Mouse (Mus musculus): ENCODE results near the gene Gm20379. TPM values are rescaled to one million over a fixed set of nuclear protein-coding genes. Genes with fewer than 3 reads are reported as not detected.

Gene Gm20379
- polyA plus RNA-seq, 1 experiment from 2014 or later: 0.87 TPM

GRCm38 (mm10) chr13:92293883-92294282 is 11.9 kb upstream of the Gm20379 start:
- no peaks in the 10 kb centered on the region for H3K27me3 ChIP-seq (ENCODE audit: control insufficient read depth, insufficient read depth, low read length)
- WGBS: 87% methylated on average over 5 of the region's 5 CpGs
- H3K4me1 ChIP-seq (ENCODE audit: control insufficient read depth, insufficient read depth, low read length): no peaks in the 10 kb centered on the region
- DNase-seq (ENCODE audit: low spot score): no peak
- H3K4me3 ChIP-seq (ENCODE audit: low read depth, low read length): no peak overlapping the region
- no peaks in the 10 kb centered on the region for H3K9me3 ChIP-seq (replicated peaks; ENCODE audit: control insufficient read depth, low read length)
- no peaks in the 10 kb centered on the region for H3K36me3 ChIP-seq (replicated peaks; ENCODE audit: control insufficient read depth, insufficient read depth, low read depth, low read length)
- no peak overlapping the region for H3K27ac ChIP-seq (replicated peaks; ENCODE audit: low read depth, low read length)
- no peak for ATAC-seq (replicated peaks; ENCODE audit: insufficient number of reproducible peaks, low FRiP score, low TSS enrichment, low read depth)
- no peak overlapping the region for H3K9ac ChIP-seq (replicated peaks; ENCODE audit: low read length)
- no peak overlapping the region for H3K4me2 ChIP-seq (ENCODE audit: low read depth, low read length)

GRCm38 (mm10) chr13:92296490-92296889 is 9.3 kb upstream of the Gm20379 start:
- no peak for DNase-seq (ENCODE audit: low spot score)
- Histone ChIP-seq H3K9ac (replicated peaks; ENCODE audit: low read length) (no peak overlapping the region), H3K27me3 (ENCODE audit: control insufficient read depth, insufficient read depth, low read length) (no peaks in the 10 kb centered on the region), H3K27ac (replicated peaks; ENCODE audit: low read depth, low read length) (no peak overlapping the region), H3K9me3 (replicated peaks; ENCODE audit: control insufficient read depth, low read length) (no peaks in the 10 kb centered on the region), H3K36me3 (replicated peaks; ENCODE audit: control insufficient read depth, insufficient read depth, low read depth, low read length) (no peaks in the 10 kb centered on the region), H3K4me1 (ENCODE audit: control insufficient read depth, insufficient read depth, low read length) (no peaks in the 10 kb centered on the region), H3K4me2 (ENCODE audit: low read depth, low read length) (no peak overlapping the region), H3K4me3 (ENCODE audit: low read depth, low read length) (no peak overlapping the region)
- WGBS: 94% methylated on average over 4 of the region's 4 CpGs
- no peak for ATAC-seq (replicated peaks; ENCODE audit: insufficient number of reproducible peaks, low FRiP score, low TSS enrichment, low read depth)

- H3K27ac ChIP-seq (replicated peaks; ENCODE audit: low read depth, low read length): no peak overlapping the region
- H3K4me2 ChIP-seq (ENCODE audit: low read depth, low read length): no peak overlapping the region
- H3K4me3 ChIP-seq (ENCODE audit: low read depth, low read length): no peak overlapping the region
- no peaks in the 10 kb centered on the region for H3K4me1 ChIP-seq (ENCODE audit: control insufficient read depth, insufficient read depth, low read length)
- no peak for DNase-seq (ENCODE audit: low spot score)
- no peaks in the 10 kb centered on the region for H3K36me3 ChIP-seq (replicated peaks; ENCODE audit: control insufficient read depth, insufficient read depth, low read depth, low read length)
- H3K27me3 ChIP-seq (ENCODE audit: control insufficient read depth, insufficient read depth, low read length): no peaks in the 10 kb centered on the region
- no peak overlapping the region for H3K9ac ChIP-seq (replicated peaks; ENCODE audit: low read length)
- H3K9me3 ChIP-seq (replicated peaks; ENCODE audit: control insufficient read depth, low read length): no peaks in the 10 kb centered on the region
- ATAC-seq (replicated peaks; ENCODE audit: insufficient number of reproducible peaks, low FRiP score, low TSS enrichment, low read depth): no peak
- 92% methylated on average over 2 of the region's 2 CpGs for WGBS
Measured at GRCm38 (mm10) chr13:92297021-92297420, 8.8 kb upstream of the Gm20379 start.

- WGBS: 62% methylated on average over 1 of the region's 1 CpGs
- Histone ChIP-seq H3K36me3 (replicated peaks; ENCODE audit: control insufficient read depth, insufficient read depth, low read depth, low read length) (no peaks in the 10 kb centered on the region), H3K9me3 (replicated peaks; ENCODE audit: control insufficient read depth, low read length) (no peaks in the 10 kb centered on the region), H3K4me3 (ENCODE audit: low read depth, low read length) (no peak overlapping the region), H3K27ac (replicated peaks; ENCODE audit: low read depth, low read length) (no peak overlapping the region), H3K9ac (replicated peaks; ENCODE audit: low read length) (no peak overlapping the region), H3K4me1 (ENCODE audit: control insufficient read depth, insufficient read depth, low read length) (no peaks in the 10 kb centered on the region), H3K27me3 (ENCODE audit: control insufficient read depth, insufficient read depth, low read length) (no peaks in the 10 kb centered on the region), H3K4me2 (ENCODE audit: low read depth, low read length) (no peak overlapping the region)
- ATAC-seq (replicated peaks; ENCODE audit: insufficient number of reproducible peaks, low FRiP score, low TSS enrichment, low read depth) (no peak), DNase-seq (ENCODE audit: low spot score) (no peak)
Measured at GRCm38 (mm10) chr13:92299522-92299921, 6.3 kb upstream of the Gm20379 start.

GRCm38 (mm10) chr13:92301754-92302153 is 4.0 kb upstream of the Gm20379 start:
- Histone ChIP-seq H3K9ac (replicated peaks; ENCODE audit: low read length) (no peak overlapping the region), H3K27me3 (ENCODE audit: control insufficient read depth, insufficient read depth, low read length) (no peaks in the 10 kb centered on the region), H3K4me2 (ENCODE audit: low read depth, low read length) (no peak overlapping the region), H3K36me3 (replicated peaks; ENCODE audit: control insufficient read depth, insufficient read depth, low read depth, low read length) (no peaks in the 10 kb centered on the region; the same call in 1 of the 2 replicates), H3K9me3 (replicated peaks; ENCODE audit: control insufficient read depth, low read length) (no peaks in the 10 kb centered on the region), H3K27ac (replicated peaks; ENCODE audit: low read depth, low read length) (no peak overlapping the region), H3K4me1 (ENCODE audit: control insufficient read depth, insufficient read depth, low read length) (no peaks in the 10 kb centered on the region), H3K4me3 (ENCODE audit: low read depth, low read length) (no peak overlapping the region)
- DNase-seq (ENCODE audit: low spot score) (no peak), ATAC-seq (replicated peaks; ENCODE audit: insufficient number of reproducible peaks, low FRiP score, low TSS enrichment, low read depth) (no peak)
- WGBS: 78% methylated on average over 4 of the region's 4 CpGs

GRCm38 (mm10) chr13:92302466-92302865 is 3.3 kb upstream of the Gm20379 start:
- ATAC-seq (replicated peaks; ENCODE audit: insufficient number of reproducible peaks, low FRiP score, low TSS enrichment, low read depth): no peak
- no peak overlapping the region for H3K9ac ChIP-seq (replicated peaks; ENCODE audit: low read length)
- H3K27ac ChIP-seq (replicated peaks; ENCODE audit: low read depth, low read length): no peak overlapping the region
- WGBS: 74% methylated on average over 4 of the region's 4 CpGs
- no peak for DNase-seq (ENCODE audit: low spot score)
- no peaks in the 10 kb centered on the region; the same call in 1 of the 2 replicates for H3K36me3 ChIP-seq (replicated peaks; ENCODE audit: control insufficient read depth, insufficient read depth, low read depth, low read length)
- H3K4me2 ChIP-seq (ENCODE audit: low read depth, low read length): no peak overlapping the region
- H3K4me1 ChIP-seq (ENCODE audit: control insufficient read depth, insufficient read depth, low read length): no peaks in the 10 kb centered on the region
- no peaks in the 10 kb centered on the region for H3K27me3 ChIP-seq (ENCODE audit: control insufficient read depth, insufficient read depth, low read length)
- no peak overlapping the region for H3K4me3 ChIP-seq (ENCODE audit: low read depth, low read length)
- H3K9me3 ChIP-seq (replicated peaks; ENCODE audit: control insufficient read depth, low read length): no peaks in the 10 kb centered on the region

GRCm38 (mm10) chr13:92303062-92303948 is 2.5 kb upstream of the Gm20379 start:
- ATAC-seq (replicated peaks; ENCODE audit: insufficient number of reproducible peaks, low FRiP score, low TSS enrichment, low read depth): no peak
- H3K36me3 ChIP-seq (replicated peaks; ENCODE audit: control insufficient read depth, insufficient read depth, low read depth, low read length): no peaks in the 10 kb centered on the region; the same call in 1 of the 2 replicates

GRCm38 (mm10) chr13:92304291-92304690 is 1.5 kb upstream of the Gm20379 start:
- Histone ChIP-seq H3K4me1 (ENCODE audit: control insufficient read depth, insufficient read depth, low read length) (no peaks in the 10 kb centered on the region), H3K27me3 (ENCODE audit: control insufficient read depth, insufficient read depth, low read length) (no peaks in the 10 kb centered on the region), H3K9me3 (replicated peaks; ENCODE audit: control insufficient read depth, low read length) (no peaks in the 10 kb centered on the region), H3K4me3 (ENCODE audit: low read depth, low read length) (no peak overlapping the region), H3K27ac (replicated peaks; ENCODE audit: low read depth, low read length) (no peak overlapping the region), H3K36me3 (replicated peaks; ENCODE audit: control insufficient read depth, insufficient read depth, low read depth, low read length) (no peaks in the 10 kb centered on the region; the same call in 1 of the 2 replicates), H3K4me2 (ENCODE audit: low read depth, low read length) (no peak overlapping the region), H3K9ac (replicated peaks; ENCODE audit: low read length) (no peak overlapping the region)
- DNase-seq (ENCODE audit: low spot score) (no peak), ATAC-seq (replicated peaks; ENCODE audit: insufficient number of reproducible peaks, low FRiP score, low TSS enrichment, low read depth) (no peak)
- 96% methylated on average over 5 of the region's 5 CpGs for WGBS

More at GRCm38 (mm10) chr13:92303062-92303948, 2.5 kb upstream of the Gm20379 start:
- H3K27ac ChIP-seq (replicated peaks; ENCODE audit: low read depth, low read length): no peak overlapping the region
- H3K9me3 ChIP-seq (replicated peaks; ENCODE audit: control insufficient read depth, low read length): no peaks in the 10 kb centered on the region
- 83% methylated on average over 8 of the region's 8 CpGs for WGBS
- H3K4me2 ChIP-seq (ENCODE audit: low read depth, low read length): no peak overlapping the region
- H3K9ac ChIP-seq (replicated peaks; ENCODE audit: low read length): no peak overlapping the region
- no peaks in the 10 kb centered on the region for H3K4me1 ChIP-seq (ENCODE audit: control insufficient read depth, insufficient read depth, low read length)
- no peak overlapping the region for H3K4me3 ChIP-seq (ENCODE audit: low read depth, low read length)
- no peaks in the 10 kb centered on the region for H3K27me3 ChIP-seq (ENCODE audit: control insufficient read depth, insufficient read depth, low read length)
- DNase-seq (ENCODE audit: low spot score): no peak
